Mouse (Mus musculus) limb, embryonic 13.5 days (tissue): ENCODE results near the gene Nfkbib. TPM values are rescaled to one million over a fixed set of nuclear protein-coding genes. Genes with fewer than 3 reads are reported as not detected.

Experiments used
- ATAC-seq: fragments of 200-750 bp; cut with Nextera tagmentation; 2 replicates; pipeline ENCODE4 v1.8.0; 2017; ENCODE audit warnings: low read depth, moderate number of reproducible peaks, moderate TSS enrichment; ENCODE audit not compliant: low FRiP score
- H3K27ac ChIP-seq: fragments of 300-500 bp; sonication (generic); 2 replicates; pipeline ENCODE4 v1.5.1; 2015; ENCODE audit warnings: inconsistent platforms, mild to moderate bottlenecking, moderate library complexity
- H3K27me3 ChIP-seq: fragments of 300-500 bp; sonication (generic); 2 replicates; pipeline ENCODE4 v1.6.1; 2015; ENCODE audit warnings: mild to moderate bottlenecking, inconsistent platforms
- H3K36me3 ChIP-seq: fragments of 300-500 bp; sonication (generic); 2 replicates; pipeline ENCODE4 v1.6.1; 2015; ENCODE audit warnings: inconsistent platforms, mild to moderate bottlenecking, moderate library complexity
- H3K4me1 ChIP-seq: fragments of 300-500 bp; sonication (generic); 2 replicates; pipeline ENCODE4 v1.6.1; 2015; ENCODE audit warnings: inconsistent platforms
- H3K4me2 ChIP-seq: fragments of 300-500 bp; sonication (generic); replicated peaks from 2 replicates; pipeline ENCODE4 v1.6.1; 2015; ENCODE audit warnings: inconsistent platforms, mild to moderate bottlenecking, moderate library complexity
- H3K4me3 ChIP-seq: fragments of 300-500 bp; sonication (generic); 2 replicates; pipeline ENCODE4 v1.5.1; 2015; ENCODE audit warnings: moderate library complexity, mild to moderate bottlenecking, inconsistent platforms
- H3K9ac ChIP-seq: fragments of 300-500 bp; sonication (generic); 2 replicates; pipeline ENCODE4 v1.6.1; 2015; ENCODE audit warnings: mild to moderate bottlenecking, inconsistent platforms
- H3K9me3 ChIP-seq: fragments of 300-500 bp; sonication (generic); 2 replicates; pipeline ENCODE4 v1.6.1; 2016; ENCODE audit warnings: inconsistent platforms
- WGBS: fragments of 180-500 bp; shearing (Covaris S2); methylation state at CpG from one replicate; pipeline ENCODE4 v1.1.7; 2015; 5-methylcytosine and 5-hydroxymethylcytosine counted together
- polyA plus RNA-seq: library from polyadenylated mRNA; unstranded; fragments of >200 nt; fragmentation: Nextera tagmentation; extraction: Ambion mirVana; gene quantifications from 2 replicates; pipeline ENCODE4 v1.2.1, GENCODE M21; 2015

The Nfkbib gene
- polyA plus RNA-seq, 1 experiment from 2014 or later: 41.7 TPM

GRCm38 (mm10) chr7:28758623-28759022 is 8.7 kb downstream of the Nfkbib start:
- ATAC-seq: no peak
- Histone ChIP-seq H3K4me3 (no peak overlapping the region), H3K4me2 (no peak overlapping the region), H3K4me1 (peaks cover 14% of the 10 kb centered on the region), H3K36me3 (peaks cover 44% of the 10 kb centered on the region), H3K9me3 (no peaks in the 10 kb centered on the region), H3K27me3 (peaks cover 24% of the 10 kb centered on the region), H3K27ac (no peak overlapping the region), H3K9ac (no peak overlapping the region)
- 82% methylated on average over 13 of the region's 13 CpGs for WGBS

- H3K27ac ChIP-seq: no peak within 1 kb of the TSS
- H3K4me2 ChIP-seq: peak within 1 kb of the TSS; percentile 52
- peaks cover 52% of the 10 kb centered on the region for H3K36me3 ChIP-seq
- H3K9ac ChIP-seq: peak within 1 kb of the TSS; percentile 35; the same call in 1 of the 2 replicates
- H3K27me3 ChIP-seq: peaks cover 24% of the 10 kb centered on the region
- H3K4me3 ChIP-seq: peak within 1 kb of the TSS; percentile 12
- 0 out of 2 replicates have a peak, but pooled peaks have one; percentile 37 for ATAC-seq
- peaks cover 14% of the 10 kb centered on the region for H3K4me1 ChIP-seq
- under 1% methylated on average over 17 of the region's 17 CpGs for WGBS
- H3K9me3 ChIP-seq: no peaks in the 10 kb centered on the region
Observed at GRCm38 (mm10) chr7:28756079-28756478, 11.2 kb downstream of the Nfkbib start, which contains the start of gene Ccer2. Gene Ccer2 (plus strand): TSS chr7:28756174.

- Histone ChIP-seq H3K9me3 (no peaks in the 10 kb centered on the region), H3K27me3 (no peaks in the 10 kb centered on the region), H3K36me3 (peaks cover 64% of the 10 kb centered on the region), H3K27ac (no peak overlapping the region), H3K9ac (no peak overlapping the region), H3K4me2 (no peak overlapping the region), H3K4me1 (no peaks in the 10 kb centered on the region), H3K4me3 (no peak overlapping the region)
- ATAC-seq: no peak
- WGBS: 93% methylated on average over 7 of the region's 7 CpGs
Observed at GRCm38 (mm10) chr7:28749935-28750334, 17.4 kb downstream of the Nfkbib start.

GRCm38 (mm10) chr7:28741709-28742438 is 25.4 kb downstream of the Nfkbib start, which contains the start of the genes Mrps12 and Sars2:
Gene Mrps12 (minus strand): TSS chr7:28741820.
Gene Sars2 (plus strand): TSS chr7:28741992.
- H3K4me1 ChIP-seq: peaks cover 13% of the 10 kb centered on the region
- peaks cover 58% of the 10 kb centered on the region for H3K36me3 ChIP-seq
- WGBS: under 1% methylated on average over 39 of the region's 39 CpGs
- peak within 1 kb of the TSS; percentile 87 for H3K27ac ChIP-seq
- H3K4me3 ChIP-seq: peak within 1 kb of the TSS; percentile 57
- peak within 1 kb of the TSS; percentile 94 for H3K4me2 ChIP-seq
- peak; percentile 99 for ATAC-seq
- H3K27me3 ChIP-seq: no peaks in the 10 kb centered on the region
- H3K9me3 ChIP-seq: no peaks in the 10 kb centered on the region
- peak within 1 kb of the TSS; percentile 90 for H3K9ac ChIP-seq

- peak overlapping the region; percentile 4; the same call in 1 of the 2 replicates for H3K27ac ChIP-seq
- peak overlapping the region; percentile 57 for H3K4me3 ChIP-seq
- no peaks in the 10 kb centered on the region for H3K9me3 ChIP-seq
- H3K36me3 ChIP-seq: peaks cover 58% of the 10 kb centered on the region
- peak overlapping the region; percentile 94 for H3K4me2 ChIP-seq
- peaks cover 13% of the 10 kb centered on the region for H3K4me1 ChIP-seq
- ATAC-seq: peak; percentile 30
- peak overlapping the region; percentile 90 for H3K9ac ChIP-seq
- 2% methylated on average over 13 of the region's 13 CpGs for WGBS
- H3K27me3 ChIP-seq: no peaks in the 10 kb centered on the region
Observed at GRCm38 (mm10) chr7:28741368-28741708, 26.0 kb downstream of the Nfkbib start.

DNA sequence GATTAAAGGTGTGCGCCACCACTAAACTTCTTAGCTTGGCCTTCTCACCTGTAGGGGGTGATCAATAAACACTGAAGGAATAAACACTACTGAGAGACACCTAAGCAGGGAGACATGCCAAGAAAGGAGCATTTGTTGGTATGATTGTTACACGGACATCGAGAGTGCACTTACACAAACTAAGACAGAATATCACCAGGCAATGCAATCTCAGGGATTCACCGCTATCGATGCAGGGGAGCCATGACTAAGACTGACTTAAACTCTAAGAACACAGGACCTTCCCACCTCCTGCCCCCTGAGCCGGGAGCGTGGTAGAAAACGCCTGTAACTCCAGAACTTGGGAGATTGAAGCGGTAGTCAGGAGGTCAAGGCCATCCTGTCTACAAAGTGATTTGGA is 26.4 kb downstream of the Nfkbib start:
- Histone ChIP-seq H3K36me3 (peaks cover 58% of the 10 kb centered on the region), H3K4me2 (peak overlapping the region; percentile 94), H3K4me3 (peak overlapping the region; percentile 57), H3K4me1 (peaks cover 13% of the 10 kb centered on the region), H3K9ac (peak overlapping the region; percentile 90), H3K27me3 (no peaks in the 10 kb centered on the region), H3K27ac (no peak overlapping the region), H3K9me3 (no peaks in the 10 kb centered on the region)
- no peak for ATAC-seq
- 38% methylated on average over 9 of the region's 9 CpGs for WGBS

- peaks cover 57% of the 10 kb centered on the region for H3K36me3 ChIP-seq
- no peak overlapping the region for H3K27ac ChIP-seq
- H3K4me2 ChIP-seq: no peak overlapping the region
- WGBS: 95% methylated on average over 21 of the region's 21 CpGs
- H3K9ac ChIP-seq: no peak overlapping the region
- H3K9me3 ChIP-seq: no peaks in the 10 kb centered on the region
- no peak overlapping the region for H3K4me3 ChIP-seq
- peaks cover 13% of the 10 kb centered on the region for H3K4me1 ChIP-seq
- ATAC-seq: no peak
- H3K27me3 ChIP-seq: no peaks in the 10 kb centered on the region
Observed at GRCm38 (mm10) chr7:28739829-28740228, 27.5 kb downstream of the Nfkbib start.

- Histone ChIP-seq H3K4me1 (peaks cover 12% of the 10 kb centered on the region; the same call in 1 of the 2 replicates), H3K9ac (no peak overlapping the region), H3K27ac (no peak overlapping the region), H3K9me3 (peaks cover 9% of the 10 kb centered on the region), H3K4me2 (no peak overlapping the region), H3K36me3 (peaks cover 67% of the 10 kb centered on the region), H3K27me3 (peaks cover 9% of the 10 kb centered on the region; the same call in 1 of the 2 replicates), H3K4me3 (no peak overlapping the region)
- 83% methylated on average over 6 of the region's 6 CpGs for WGBS
- ATAC-seq: no peak
Observed at GRCm38 (mm10) chr7:28735701-28736100, 31.6 kb downstream of the Nfkbib start.

GRCm38 (mm10) chr7:28733211-28733610 is 34.1 kb downstream of the Nfkbib start:
- Histone ChIP-seq H3K4me2 (peak overlapping the region; percentile 83), H3K9ac (peak overlapping the region; percentile 70; the same call in 1 of the 2 replicates), H3K27me3 (peaks cover 9% of the 10 kb centered on the region; the same call in 1 of the 2 replicates), H3K4me3 (peak overlapping the region; percentile 48), H3K36me3 (peaks cover 64% of the 10 kb centered on the region), H3K4me1 (peaks cover 12% of the 10 kb centered on the region; the same call in 1 of the 2 replicates), H3K27ac (no peak overlapping the region), H3K9me3 (peaks cover 9% of the 10 kb centered on the region)
- 14% methylated on average over 11 of the region's 11 CpGs for WGBS
- no peak; the same call in 1 of the 2 replicates for ATAC-seq

DNA sequence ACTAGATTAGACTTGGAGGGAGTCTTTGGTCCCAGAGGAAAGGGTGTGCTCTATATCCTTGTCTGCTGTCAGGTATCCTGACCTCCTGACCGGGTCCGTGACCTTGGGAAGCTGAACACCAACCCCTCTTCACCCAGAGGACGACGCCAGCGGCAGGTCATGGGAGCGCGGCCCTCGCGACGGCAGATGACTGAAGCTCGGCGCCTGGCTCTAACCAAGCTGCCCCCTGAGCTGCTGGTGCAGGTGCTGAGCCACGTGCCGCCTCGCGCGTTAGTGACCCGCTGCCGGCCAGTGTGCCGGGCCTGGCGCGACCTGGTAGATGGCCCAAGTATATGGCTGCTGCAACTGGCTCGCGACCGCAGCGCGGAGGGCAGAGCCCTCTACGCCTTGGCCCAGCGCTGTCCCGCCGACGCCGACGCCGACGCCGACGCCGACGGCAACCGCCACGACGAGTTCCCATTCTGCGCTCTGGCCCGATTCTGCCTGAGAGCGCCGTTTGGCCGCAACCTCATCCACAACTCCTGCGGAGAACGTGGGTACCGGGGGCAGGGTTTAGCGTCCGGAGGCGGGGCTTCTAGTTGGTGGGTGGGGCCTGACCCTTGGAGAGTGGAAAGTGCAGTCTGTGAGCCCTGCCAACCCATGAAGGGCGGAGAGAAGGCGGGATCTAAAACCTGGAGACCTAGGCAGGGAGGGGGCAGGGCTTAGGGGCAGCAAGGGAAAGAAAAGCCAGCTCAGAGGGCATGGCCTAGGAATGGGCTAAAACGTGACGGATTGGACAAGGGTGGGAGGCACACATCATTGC is 34.8 kb downstream of the Nfkbib start:
- Histone ChIP-seq H3K36me3 (peaks cover 63% of the 10 kb centered on the region), H3K4me3 (peak overlapping the region; percentile 48), H3K9me3 (peaks cover 9% of the 10 kb centered on the region), H3K4me1 (peaks cover 12% of the 10 kb centered on the region; the same call in 1 of the 2 replicates), H3K27ac (no peak overlapping the region), H3K27me3 (peaks cover 9% of the 10 kb centered on the region; the same call in 1 of the 2 replicates), H3K4me2 (peak overlapping the region; percentile 83), H3K9ac (peak overlapping the region; percentile 70)
- peak; percentile 88 for ATAC-seq
- WGBS: 4% methylated on average over 58 of the region's 58 CpGs

- no peak overlapping the region for H3K27ac ChIP-seq
- H3K9ac ChIP-seq: no peak overlapping the region
- 52% methylated on average over 10 of the region's 10 CpGs for WGBS
- ATAC-seq: no peak
- peaks cover 11% of the 10 kb centered on the region; the same call in 1 of the 2 replicates for H3K4me1 ChIP-seq
- H3K27me3 ChIP-seq: peaks cover 9% of the 10 kb centered on the region; the same call in 1 of the 2 replicates
- no peak overlapping the region for H3K4me2 ChIP-seq
- H3K9me3 ChIP-seq: peaks cover 9% of the 10 kb centered on the region
- H3K36me3 ChIP-seq: peaks cover 55% of the 10 kb centered on the region
- no peak overlapping the region for H3K4me3 ChIP-seq
Observed at GRCm38 (mm10) chr7:28727649-28728340, 39.5 kb downstream of the Nfkbib start.
